Mouse (Mus musculus) kidney, adult 10 weeks (tissue): ENCODE data around the gene Olfr926. TPM values are rescaled to one million over a fixed set of nuclear protein-coding genes. Genes with fewer than 3 reads are reported as not detected.

Source experiments
- polyA plus RNA-seq: library from polyadenylated mRNA; stranded (reverse); fragments of 350-450 nt; fragmentation: Illumina TruSeq; extraction: RNeasy Lipid Tissue Mini Kit (QIAGEN cat#74804); gene quantifications from one replicate; pipeline ENCODE4 v1.2.3, GENCODE M21; 2014; ENCODE audit warnings: low read depth, low replicate concordance

Olfr926 gene
- not detected for polyA plus RNA-seq

GRCm38 (mm10) chr9:38876826-38877225, at the start of gene Olfr926:
TSS of gene Olfr926 (plus strand) at chr9:38877126.

GRCm38 (mm10) chr9:38844149-38844548, 32.8 kb upstream of the Olfr926 start, which contains the start of gene Olfr924:
TSS of gene Olfr924 (plus strand) at chr9:38844449.

GRCm38 (mm10) chr9:38854760-38855159, 22.2 kb upstream of the Olfr926 start, which contains the start of gene Olfr26:
TSS of gene Olfr26 (plus strand) at chr9:38855060.

Other genes with a start within 250 kb of the Olfr926 start
- gene Olfr916, start 217.3 kb upstream of the Olfr926 start, polyA plus RNA-seq: not detected
- gene Olfr917, start 211.3 kb upstream of the Olfr926 start, polyA plus RNA-seq: not detected
- not detected for gene Olfr918, start 202.5 kb upstream of the Olfr926 start, polyA plus RNA-seq
- not detected for gene Olfr919, start 173.5 kb upstream of the Olfr926 start, polyA plus RNA-seq
- gene Vwa5a, start 158.9 kb upstream of the Olfr926 start, polyA plus RNA-seq: 67.2 TPM
- 0.57 TPM for gene Olfr920, start 124.8 kb upstream of the Olfr926 start, polyA plus RNA-seq
- gene Olfr921, start 104.1 kb upstream of the Olfr926 start, polyA plus RNA-seq: not detected
- gene Olfr922, start 62.5 kb upstream of the Olfr926 start, polyA plus RNA-seq: not detected
- not detected for gene Olfr923, start 50.6 kb upstream of the Olfr926 start, polyA plus RNA-seq
- not detected for gene Olfr924, start 32.7 kb upstream of the Olfr926 start, polyA plus RNA-seq
- gene Olfr26, start 22.1 kb upstream of the Olfr926 start, polyA plus RNA-seq: not detected
- gene Olfr930, start 52.7 kb downstream of the Olfr926 start, polyA plus RNA-seq: not detected
- not detected for gene Olfr933, start 95.2 kb downstream of the Olfr926 start, polyA plus RNA-seq
- gene Olfr934, start 111.2 kb downstream of the Olfr926 start, polyA plus RNA-seq: not detected
- not detected for gene Olfr935, start 122.6 kb downstream of the Olfr926 start, polyA plus RNA-seq
- gene Olfr146, start 146.3 kb downstream of the Olfr926 start, polyA plus RNA-seq: not detected
- gene Olfr937, start 187.8 kb downstream of the Olfr926 start, polyA plus RNA-seq: not detected
- not detected for gene Olfr938, start 201.8 kb downstream of the Olfr926 start, polyA plus RNA-seq